Mouse (Mus musculus): ENCODE data around the gene Mfsd2a. TPM values are rescaled to one million over a fixed set of nuclear protein-coding genes. Genes with fewer than 3 reads are reported as not detected.

The Mfsd2a gene
- polyA plus RNA-seq, 1 experiment from 2014 or later = not detected

DNA sequence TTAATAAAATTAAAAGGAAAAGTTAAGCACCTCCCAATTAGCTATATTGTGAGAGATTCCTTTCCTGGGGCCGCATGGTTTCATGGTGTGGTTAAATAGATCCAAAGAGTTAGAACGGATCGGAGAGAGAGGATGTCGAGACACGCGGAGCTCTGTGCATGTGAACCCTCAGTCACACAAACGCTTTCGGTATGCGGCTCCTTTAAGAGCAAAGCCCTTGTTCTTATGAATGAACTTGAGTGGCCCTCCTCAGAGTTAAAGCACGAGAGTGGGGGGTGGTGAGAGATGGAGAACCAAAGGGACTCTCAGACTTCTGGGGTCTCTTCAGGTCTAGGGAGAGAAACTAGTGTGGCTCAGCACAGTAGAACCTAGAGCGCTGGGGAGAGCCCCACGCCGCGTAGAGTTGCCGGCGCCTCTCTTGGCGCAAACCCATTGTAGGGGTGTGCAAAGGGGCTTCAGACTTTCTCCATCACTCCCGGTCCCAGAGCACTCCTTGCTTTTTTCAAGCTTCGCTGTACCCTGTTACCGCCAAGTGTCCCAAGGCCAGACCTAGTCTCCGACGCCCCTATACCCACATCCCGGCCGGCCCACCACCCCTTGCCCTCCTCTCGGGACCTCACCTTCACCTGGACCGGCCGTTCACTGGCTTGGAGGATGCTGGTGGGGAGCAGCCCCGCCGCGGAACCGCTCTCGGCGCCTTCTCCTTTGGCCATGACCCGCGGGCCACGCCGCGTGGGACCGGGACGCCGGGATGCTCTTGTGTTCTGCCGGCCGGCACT lies 478 bp downstream of the Mfsd2a start:
- Histone ChIP-seq H3K27ac (ENCODE audit: low read depth) (no peak overlapping the region), H3K27me3 (ENCODE audit: insufficient read depth, low read length) (peaks cover 55% of the 10 kb centered on the region), H3K36me3 (replicated peaks; ENCODE audit: insufficient read depth, low read length) (no peaks in the 10 kb centered on the region), H3K9ac (replicated peaks) (peak overlapping the region; percentile 1; the same call in 1 of the 2 replicates), H3K4me1 (ENCODE audit: insufficient read depth) (peaks cover 22% of the 10 kb centered on the region), H3K4me3 (ENCODE audit: low read depth, low read length) (peak overlapping the region; percentile 46), H3K4me2 (ENCODE audit: low read depth, low read length) (peak overlapping the region; percentile 77), H3K9me3 (ENCODE audit: low read length) (no peaks in the 10 kb centered on the region)
- no peak for DNase-seq
- ATAC-seq = no peak
- WGBS (ENCODE audit: insufficient replicate concordance) = under 1% methylated on average over 43 of the region's 43 CpGs
- TF ChIP-seq EP300 (IDR thresholded peaks at IDR 0.05; ENCODE audit: low read depth) (no peak), CTCF (IDR thresholded peaks at IDR 0.05; ENCODE audit: low read depth) (no peak)

DNA sequence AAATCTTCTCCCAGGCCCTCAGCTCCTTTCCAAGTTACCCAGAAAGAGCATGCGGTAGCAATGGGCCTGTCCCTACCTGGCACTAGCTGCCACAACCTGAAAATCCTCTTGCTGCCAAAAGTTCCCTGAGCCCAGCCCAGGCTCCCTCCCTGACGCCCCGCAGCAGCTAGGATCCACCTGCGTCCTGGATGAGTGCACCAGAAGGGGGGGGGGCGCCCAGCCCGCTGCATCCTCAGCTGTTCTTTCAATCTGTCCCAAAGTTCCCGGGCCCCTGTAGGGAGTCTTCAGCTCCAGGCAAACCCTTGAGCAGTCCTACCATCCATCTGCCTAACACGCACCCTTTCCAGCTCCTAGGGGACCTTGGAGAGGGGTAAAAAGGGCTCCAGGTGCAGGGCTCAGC lies 1.2 kb downstream of the Mfsd2a start:
- TF ChIP-seq EP300 (IDR thresholded peaks at IDR 0.05; ENCODE audit: low read depth) = no peak
- TF ChIP-seq CTCF (IDR thresholded peaks at IDR 0.05; ENCODE audit: low read depth) = no peak
- 30% methylated on average over 8 of the region's 8 CpGs for WGBS (ENCODE audit: insufficient replicate concordance)
- H3K27me3 ChIP-seq (ENCODE audit: insufficient read depth, low read length) = peaks cover 55% of the 10 kb centered on the region
- peak overlapping the region; percentile 46 for H3K4me3 ChIP-seq (ENCODE audit: low read depth, low read length)
- no peak overlapping the region; the same call in 1 of the 2 replicates for H3K9ac ChIP-seq (replicated peaks)
- no peak overlapping the region for H3K27ac ChIP-seq (ENCODE audit: low read depth)
- DNase-seq (no peak), ATAC-seq (no peak)
- no peaks in the 10 kb centered on the region for H3K36me3 ChIP-seq (replicated peaks; ENCODE audit: insufficient read depth, low read length)
- H3K4me2 ChIP-seq (ENCODE audit: low read depth, low read length) = peak overlapping the region; percentile 77
- no peaks in the 10 kb centered on the region for H3K9me3 ChIP-seq (ENCODE audit: low read length)
- peaks cover 29% of the 10 kb centered on the region for H3K4me1 ChIP-seq (ENCODE audit: insufficient read depth)

GRCm38 (mm10) chr4:122958491-122959031 lies 2.4 kb downstream of the Mfsd2a start:
- H3K9ac ChIP-seq (replicated peaks) = no peak overlapping the region
- peaks cover 49% of the 10 kb centered on the region for H3K27me3 ChIP-seq (ENCODE audit: insufficient read depth, low read length)
- WGBS (ENCODE audit: insufficient replicate concordance) = 72% methylated on average over 6 of the region's 6 CpGs
- no peaks in the 10 kb centered on the region for H3K36me3 ChIP-seq (replicated peaks; ENCODE audit: insufficient read depth, low read length)
- H3K4me1 ChIP-seq (ENCODE audit: insufficient read depth) = peaks cover 35% of the 10 kb centered on the region
- DNase-seq (no peak), ATAC-seq (no peak)
- no peak overlapping the region for H3K4me2 ChIP-seq (ENCODE audit: low read depth, low read length)
- no peaks in the 10 kb centered on the region for H3K9me3 ChIP-seq (ENCODE audit: low read length)
- H3K27ac ChIP-seq (ENCODE audit: low read depth) = no peak overlapping the region
- H3K4me3 ChIP-seq (ENCODE audit: low read depth, low read length) = no peak overlapping the region
- no peak for TF ChIP-seq CTCF (IDR thresholded peaks at IDR 0.05; ENCODE audit: low read depth)
- TF ChIP-seq EP300 (IDR thresholded peaks at IDR 0.05; ENCODE audit: low read depth) = no peak

DNA sequence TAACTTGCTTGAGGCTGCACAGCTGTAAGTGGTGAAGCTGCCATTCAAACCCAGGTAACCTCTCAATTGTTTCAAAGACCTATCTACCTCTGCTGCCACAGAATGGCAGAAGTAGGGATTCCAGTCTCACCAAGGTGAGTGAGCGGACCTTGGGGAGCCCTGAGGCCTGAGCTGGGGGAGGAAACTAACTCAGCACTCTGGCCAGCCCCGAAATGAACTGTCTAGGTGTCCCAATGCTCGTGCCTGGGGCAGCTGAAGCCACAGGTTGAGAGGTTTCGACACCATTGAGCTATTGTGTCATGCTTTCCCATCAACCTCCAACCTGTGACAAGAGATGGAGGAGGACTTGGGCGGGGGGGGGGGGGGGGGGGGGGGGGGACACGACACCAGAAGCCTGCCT lies 4.7 kb downstream of the Mfsd2a start:
- Histone ChIP-seq H3K9me3 (ENCODE audit: low read length) (no peaks in the 10 kb centered on the region), H3K4me1 (ENCODE audit: insufficient read depth) (peaks cover 34% of the 10 kb centered on the region), H3K27ac (ENCODE audit: low read depth) (no peak overlapping the region; the same call in 1 of the 2 replicates), H3K27me3 (ENCODE audit: insufficient read depth, low read length) (peaks cover 31% of the 10 kb centered on the region), H3K9ac (replicated peaks) (no peak overlapping the region), H3K36me3 (replicated peaks; ENCODE audit: insufficient read depth, low read length) (no peaks in the 10 kb centered on the region), H3K4me2 (ENCODE audit: low read depth, low read length) (no peak overlapping the region), H3K4me3 (ENCODE audit: low read depth, low read length) (no peak overlapping the region)
- TF ChIP-seq CTCF (IDR thresholded peaks at IDR 0.05; ENCODE audit: low read depth) (no peak), EP300 (IDR thresholded peaks at IDR 0.05; ENCODE audit: low read depth) (no peak)
- ATAC-seq = peak; percentile 26; the same call in 1 of the 2 replicates
- WGBS (ENCODE audit: insufficient replicate concordance) = 58% methylated on average over 5 of the region's 6 CpGs
- DNase-seq = peak; percentile 39

- no peaks in the 10 kb centered on the region for H3K9me3 ChIP-seq (ENCODE audit: low read length)
- 0 out of 2 replicates have a peak overlapping the region, but pooled peaks have one; percentile 27 for H3K9ac ChIP-seq (replicated peaks)
- H3K36me3 ChIP-seq (replicated peaks; ENCODE audit: insufficient read depth, low read length) = no peaks in the 10 kb centered on the region
- H3K4me1 ChIP-seq (ENCODE audit: insufficient read depth) = peaks cover 27% of the 10 kb centered on the region
- H3K4me2 ChIP-seq (ENCODE audit: low read depth, low read length) = peak overlapping the region; percentile 42
- DNase-seq (peak; percentile 91), ATAC-seq (peak; percentile 96)
- peak overlapping the region; percentile 51 for H3K27ac ChIP-seq (ENCODE audit: low read depth)
- 16% methylated on average over 17 of the region's 17 CpGs for WGBS (ENCODE audit: insufficient replicate concordance)
- no peak overlapping the region for H3K4me3 ChIP-seq (ENCODE audit: low read depth, low read length)
- no peak for TF ChIP-seq EP300 (IDR thresholded peaks at IDR 0.05; ENCODE audit: low read depth)
- peaks cover 24% of the 10 kb centered on the region for H3K27me3 ChIP-seq (ENCODE audit: insufficient read depth, low read length)
Measured at GRCm38 (mm10) chr4:122955412-122956136, 5.4 kb downstream of the Mfsd2a start.
